Mouse (Mus musculus) colon, adult 2 months (tissue): ENCODE data around the gene Aldh1l2. TPM values are rescaled to one million over a fixed set of nuclear protein-coding genes. Genes with fewer than 3 reads are reported as not detected.

ENCODE experiments used
- polyA plus RNA-seq: library from polyadenylated mRNA; depleted of rRNA; stranded (reverse); fragments of >200 nt; gene quantifications from 2 replicates; pipeline ENCODE4 v1.2.3, GENCODE M21; 2012; rRNA removed

Aldh1l2 gene
- 0.59 and 1.4 TPM in 2 replicates for polyA plus RNA-seq

DNA sequence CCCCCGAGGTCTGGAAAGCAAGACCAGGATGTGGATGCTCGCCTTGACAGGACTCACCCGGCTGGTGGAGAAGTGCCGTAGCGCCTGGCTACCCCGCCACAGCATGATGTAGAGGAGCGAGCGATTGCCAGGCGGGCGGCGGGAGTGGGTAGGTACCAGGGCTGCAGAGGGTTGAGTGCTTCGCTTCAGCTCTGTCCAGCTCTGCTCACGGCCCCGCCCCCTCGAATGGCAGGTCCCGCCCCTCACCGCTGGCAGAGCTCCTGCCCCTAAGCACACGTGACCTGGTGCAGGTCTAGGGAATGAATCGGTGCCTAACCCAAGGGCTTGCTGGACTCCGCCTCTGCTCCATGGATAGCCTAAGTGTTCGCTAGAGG, at the start of gene Aldh1l2:
Aldh1l2 (minus strand) TSS at position 231 of the 374 bp plus-strand sequence.

GRCm38 (mm10) chr10:83543439-83544102, 9.6 kb upstream of the Aldh1l2 start, which contains the start of gene Washc4:
Gene Washc4 (plus strand): TSS chr10:83543752.

Other genes starting within 250 kb of the Aldh1l2 start
- gene Slc41a2, start 196.3 kb downstream of the Aldh1l2 start, polyA plus RNA-seq: 5.1 TPM in 2 replicates
- 0.15 and 0.16 TPM in 2 replicates for gene D10Wsu102e, start 173.9 kb downstream of the Aldh1l2 start, polyA plus RNA-seq
- gene Washc4, start 9.6 kb upstream of the Aldh1l2 start, polyA plus RNA-seq: 0.80 and 1.0 TPM in 2 replicates
- gene Appl2, start 114.6 kb upstream of the Aldh1l2 start, polyA plus RNA-seq: 67.0 and 92.9 TPM in 2 replicates
- 2.5 and 4.3 TPM in 2 replicates for gene 1500009L16Rik, start 188.7 kb upstream of the Aldh1l2 start, polyA plus RNA-seq